Mouse (Mus musculus) forebrain, postnatal 0 days (tissue): Measurements from ENCODE around the gene Tnr. TPM values are rescaled to one million over a fixed set of nuclear protein-coding genes. Genes with fewer than 3 reads are reported as not detected.
A peak's percentile ranks its signal among the peaks of the same experiment; 100 is the strongest.

Experiments
- ATAC-seq: fragments of 200-750 bp; cut with Nextera tagmentation; 2 replicates; pipeline ENCODE4 v1.8.0; 2017; ENCODE audit warnings: mild to moderate bottlenecking, moderate library complexity
- DNase-seq: peaks from one replicate; pipeline ENCODE4 v3.0.0-alpha.2; 2015
- H3K27ac ChIP-seq: fragments of 300-500 bp; sonication (generic); 2 replicates; pipeline ENCODE4 v1.5.1; 2014; ENCODE audit warnings: low read depth, mild to moderate bottlenecking, antibody characterized with exemption, low read length, moderate library complexity, mixed read lengths
- H3K27me3 ChIP-seq: fragments of 300-500 bp; sonication (generic); 2 replicates; pipeline ENCODE4 v1.6.1; 2014; ENCODE audit warnings: mild to moderate bottlenecking, low read length, mixed read lengths; ENCODE audit not compliant: insufficient read depth
- H3K36me3 ChIP-seq: fragments of 300-500 bp; sonication (generic); 2 replicates; pipeline ENCODE4 v1.6.1; 2014; ENCODE audit warnings: mild to moderate bottlenecking, moderate library complexity; ENCODE audit not compliant: insufficient read depth
- H3K4me1 ChIP-seq: fragments of 300-500 bp; sonication (generic); 2 replicates; pipeline ENCODE4 v1.6.1; 2014; ENCODE audit warnings: antibody characterized with exemption; ENCODE audit not compliant: insufficient read depth
- H3K4me2 ChIP-seq: fragments of 300-500 bp; sonication (generic); 2 replicates; pipeline ENCODE4 v1.6.1; 2014; ENCODE audit warnings: low read depth, mild to moderate bottlenecking, moderate library complexity
- H3K4me3 ChIP-seq: fragments of 300-500 bp; sonication (generic); 2 replicates; pipeline ENCODE4 v1.5.1; 2014; ENCODE audit warnings: low read depth, low read length, mixed read lengths
- H3K9ac ChIP-seq: fragments of 300-500 bp; sonication (generic); 2 replicates; pipeline ENCODE4 v1.6.1; 2014; ENCODE audit warnings: mild to moderate bottlenecking
- H3K9me3 ChIP-seq: fragments of 300-500 bp; sonication (generic); 2 replicates; pipeline ENCODE4 v1.6.1; 2016; ENCODE audit warnings: low read length
- CTCF ChIP-seq: sonication (generic); IDR thresholded peaks from 2 replicates; pipeline ENCODE4 v1.5.1; 2016; ENCODE audit warnings: antibody characterized with exemption, control low read depth, low read depth
- WGBS: fragments of 180-500 bp; shearing (Covaris S2); extraction: QIAGEN DNeasy Blood & Tissue Kit; methylation state at CpG from one replicate; pipeline ENCODE4 v1.1.7; 2014; 5-methylcytosine and 5-hydroxymethylcytosine counted together
- polyA plus RNA-seq: library from polyadenylated mRNA; unstranded; fragments of >200 nt; fragmentation: Nextera tagmentation; extraction: Ambion mirVana; gene quantifications from 2 replicates; pipeline ENCODE4 v1.2.1, GENCODE M21; 2015
- total RNA-seq: library from RNA; depleted of rRNA; stranded (reverse); fragments of >200 nt; gene quantifications from 2 replicates; pipeline ENCODE4 v1.2.3, GENCODE M21; 2014

Gene Tnr
- total and polyA plus RNA-seq, 2 experiments from 2014 or later: 4.1 to 45.7 TPM

DNA sequence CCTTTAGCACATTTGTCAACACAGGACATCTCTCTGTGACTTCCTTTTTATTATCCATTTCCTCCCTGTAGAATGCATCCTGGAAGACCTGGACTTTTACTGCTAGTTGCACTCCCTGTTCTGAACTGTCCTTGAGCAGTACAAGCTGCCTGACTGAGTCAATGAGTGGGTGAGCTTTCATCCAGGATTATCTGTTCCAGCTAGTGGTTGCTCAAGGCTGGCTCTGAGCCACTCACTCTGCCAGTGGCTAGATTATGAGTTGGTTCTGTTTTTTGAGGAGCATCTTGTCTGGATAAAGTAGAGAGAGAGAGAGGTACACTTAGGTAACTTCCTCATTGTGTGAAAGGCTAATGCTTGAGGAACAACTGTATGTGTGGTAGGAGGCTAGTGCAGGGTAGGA is 14.0 kb downstream of the Tnr start:
- Histone ChIP-seq H3K9me3 (no peaks in the 10 kb centered on the region), H3K4me2 (no peak overlapping the region), H3K4me3 (no peak overlapping the region), H3K4me1 (no peaks in the 10 kb centered on the region), H3K27ac (0 out of 2 replicates have a peak overlapping the region, but pooled peaks have one; percentile 15), H3K36me3 (0 out of 2 replicates have a peak, but pooled peaks cover 3% of the 10 kb centered on the region), H3K27me3 (no peaks in the 10 kb centered on the region), H3K9ac (no peak overlapping the region)
- no peak for DNase-seq
- no peak for TF ChIP-seq CTCF
- no peak for ATAC-seq

DNA sequence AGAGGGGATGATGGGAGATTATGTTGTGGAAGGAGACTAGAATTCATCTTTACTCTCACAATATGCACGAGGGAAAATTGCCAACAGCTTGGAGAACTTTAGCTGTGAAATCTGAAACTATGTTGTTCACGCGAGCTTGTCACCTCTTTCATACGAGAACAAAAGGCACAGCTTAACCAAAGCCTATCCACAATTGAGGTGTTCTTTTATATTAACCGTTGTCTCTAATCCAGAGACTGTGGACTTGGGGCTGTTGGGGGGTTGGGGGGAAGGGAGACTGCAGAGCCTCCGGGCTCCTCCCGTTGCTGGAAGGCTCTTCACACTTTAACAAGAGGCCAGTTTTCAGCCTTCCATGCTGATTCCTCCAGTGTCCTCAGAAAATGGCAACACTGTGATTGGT is 14.5 kb downstream of the Tnr start:
- no peak for TF ChIP-seq CTCF
- no peaks in the 10 kb centered on the region for H3K27me3 ChIP-seq
- no peak overlapping the region for H3K9ac ChIP-seq
- H3K4me2 ChIP-seq: no peak overlapping the region
- DNase-seq (no peak), ATAC-seq (peak; percentile 25; the same call in 1 of the 2 replicates)
- 0 out of 2 replicates have a peak, but pooled peaks cover 3% of the 10 kb centered on the region for H3K36me3 ChIP-seq
- WGBS: 11% methylated on average over 7 of the region's 7 CpGs
- no peaks in the 10 kb centered on the region for H3K9me3 ChIP-seq
- no peaks in the 10 kb centered on the region for H3K4me1 ChIP-seq
- H3K4me3 ChIP-seq: no peak overlapping the region
- no peak overlapping the region for H3K27ac ChIP-seq

DNA sequence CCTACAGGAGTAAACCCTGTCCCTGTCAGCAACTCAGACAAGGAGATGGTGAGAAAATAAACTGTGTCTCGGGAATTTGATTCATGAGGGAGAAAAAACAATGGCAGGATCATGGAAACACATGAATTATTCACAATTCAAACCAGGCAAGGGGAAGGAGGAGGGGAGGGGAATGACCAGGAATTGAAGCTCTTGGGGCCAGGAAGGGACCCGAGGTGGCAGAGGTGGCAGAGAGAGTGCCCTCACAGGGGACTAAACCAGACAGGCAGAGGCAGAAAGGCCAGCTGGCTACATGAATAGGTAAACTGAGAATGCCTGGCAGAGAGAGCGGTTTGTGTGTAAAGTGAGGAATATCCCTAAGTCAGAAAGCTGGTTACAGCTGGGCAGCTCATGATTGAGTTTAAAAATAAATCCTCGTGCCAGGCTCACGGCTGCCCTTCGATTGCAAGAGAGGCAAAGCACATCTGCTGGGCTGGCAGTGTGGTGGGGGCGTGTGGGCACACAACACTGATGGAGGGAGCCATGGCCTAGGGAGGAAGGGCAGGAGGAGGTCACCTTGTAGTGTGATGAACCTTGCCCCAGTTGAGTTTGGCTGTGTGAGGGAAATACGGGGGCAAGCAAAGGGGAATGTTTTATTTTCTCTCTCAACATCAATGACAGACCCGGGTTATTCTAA is 22.0 kb downstream of the Tnr start:
- Histone ChIP-seq H3K4me3 (no peak overlapping the region), H3K4me1 (no peaks in the 10 kb centered on the region), H3K9me3 (no peaks in the 10 kb centered on the region), H3K9ac (no peak overlapping the region), H3K36me3 (no peaks in the 10 kb centered on the region), H3K27me3 (no peaks in the 10 kb centered on the region), H3K4me2 (no peak overlapping the region), H3K27ac (no peak overlapping the region)
- WGBS: 62% methylated on average over 9 of the region's 9 CpGs
- TF ChIP-seq CTCF: no peak
- DNase-seq: no peak
- peak; percentile 42; the same call in 1 of the 2 replicates for ATAC-seq

DNA sequence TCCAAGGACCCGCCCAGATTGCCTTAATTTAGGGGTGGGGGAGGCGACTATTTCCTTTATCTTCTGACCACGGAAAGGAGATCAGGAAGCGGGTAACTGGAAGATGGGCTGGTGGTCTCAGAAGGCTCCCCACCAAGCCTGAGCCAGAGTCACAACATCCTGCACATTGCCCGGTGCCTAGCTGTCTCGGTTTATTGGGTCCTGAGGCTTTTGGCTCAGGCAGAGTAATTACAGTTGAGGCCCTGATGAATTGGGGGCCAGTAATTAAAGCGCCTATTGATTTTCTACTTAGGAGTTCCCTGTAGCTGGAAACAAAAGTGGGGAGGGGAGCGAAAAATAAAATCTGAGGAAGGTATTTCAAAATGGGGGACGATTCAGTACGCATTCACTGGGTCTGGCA is 27.5 kb downstream of the Tnr start:
- H3K4me1 ChIP-seq: peaks cover 2% of the 10 kb centered on the region; the same call in 1 of the 2 replicates
- H3K9me3 ChIP-seq: no peaks in the 10 kb centered on the region
- DNase-seq (no peak), ATAC-seq (no peak)
- WGBS: 32% methylated on average over 10 of the region's 10 CpGs
- 0 out of 2 replicates have a peak overlapping the region, but pooled peaks have one; percentile 37 for H3K27ac ChIP-seq
- H3K9ac ChIP-seq: no peak overlapping the region
- no peaks in the 10 kb centered on the region for H3K36me3 ChIP-seq
- no peaks in the 10 kb centered on the region for H3K27me3 ChIP-seq
- H3K4me3 ChIP-seq: no peak overlapping the region
- no peak for TF ChIP-seq CTCF
- H3K4me2 ChIP-seq: no peak overlapping the region

DNA sequence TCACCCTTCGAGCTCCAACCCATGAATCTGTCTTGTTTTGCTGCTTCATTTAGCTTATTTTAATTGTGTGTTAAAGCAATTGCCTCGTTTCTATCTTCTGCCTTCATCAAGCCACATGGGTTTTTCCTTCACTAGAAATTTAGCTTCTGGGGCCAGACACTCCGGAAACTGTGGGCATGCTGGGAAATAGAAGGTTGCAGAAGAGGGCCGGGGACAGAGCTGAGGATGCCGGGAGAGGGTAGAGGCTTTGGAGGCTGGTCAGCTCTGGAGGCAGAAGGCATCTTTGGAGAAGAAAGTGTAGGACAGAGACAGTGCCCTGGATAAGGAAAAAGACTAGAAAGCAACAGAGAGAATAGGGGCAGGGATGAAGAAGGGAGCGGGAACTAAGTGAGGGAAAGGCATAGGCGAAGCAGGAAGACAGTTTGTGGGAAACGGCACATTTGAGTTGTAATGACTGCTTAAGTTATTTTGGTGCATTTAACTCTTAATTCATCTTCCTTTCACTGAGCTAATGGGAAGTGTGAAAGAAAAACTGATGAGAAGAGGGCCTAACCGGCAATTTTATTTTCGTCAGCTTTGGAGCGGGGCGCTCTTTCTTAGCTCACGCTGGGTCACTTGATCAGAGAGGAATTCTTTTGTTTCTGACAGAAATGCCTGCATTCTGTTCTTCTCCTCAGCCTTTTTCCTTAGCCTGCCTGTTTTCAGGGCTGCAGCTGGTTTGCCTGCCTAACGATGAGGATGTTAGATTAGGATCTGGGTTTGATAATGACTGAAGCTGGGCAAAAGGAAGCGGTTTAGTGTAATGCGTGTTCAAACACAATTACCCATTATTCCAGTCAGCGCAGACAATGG is 28.2 kb downstream of the Tnr start:
- Histone ChIP-seq H3K36me3 (no peaks in the 10 kb centered on the region), H3K4me2 (no peak overlapping the region; the same call in 1 of the 2 replicates), H3K27ac (peak overlapping the region; percentile 37), H3K4me1 (peaks cover 2% of the 10 kb centered on the region; the same call in 1 of the 2 replicates), H3K9ac (peak overlapping the region; percentile 25; the same call in 1 of the 2 replicates), H3K4me3 (no peak overlapping the region), H3K27me3 (no peaks in the 10 kb centered on the region), H3K9me3 (no peaks in the 10 kb centered on the region)
- no peak; the same call in 1 of the 2 replicates for TF ChIP-seq CTCF
- ATAC-seq (peak; percentile 77), DNase-seq (peak; percentile 70)
- WGBS: 13% methylated on average over 17 of the region's 17 CpGs

DNA sequence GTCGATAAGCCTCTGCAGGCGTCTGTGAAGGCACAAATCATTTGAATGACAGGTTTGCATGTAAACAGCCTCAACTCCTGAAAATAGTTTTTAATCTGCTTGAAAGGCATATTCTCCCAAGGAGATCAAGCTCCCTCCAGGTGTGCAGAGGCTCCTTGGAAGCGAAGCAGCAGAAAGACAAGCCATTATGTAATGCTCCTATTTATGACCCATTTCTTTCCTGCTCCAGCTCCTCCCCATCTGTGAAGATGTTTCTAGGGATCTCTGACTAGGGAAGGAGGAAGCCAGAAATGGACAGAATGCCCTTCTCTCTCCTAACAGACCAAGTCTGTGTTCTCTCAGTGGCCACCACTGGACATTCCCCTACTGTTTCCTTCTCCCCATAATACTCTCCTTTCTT is 38.0 kb downstream of the Tnr start:
- WGBS: 78% methylated on average over 3 of the region's 3 CpGs

DNA sequence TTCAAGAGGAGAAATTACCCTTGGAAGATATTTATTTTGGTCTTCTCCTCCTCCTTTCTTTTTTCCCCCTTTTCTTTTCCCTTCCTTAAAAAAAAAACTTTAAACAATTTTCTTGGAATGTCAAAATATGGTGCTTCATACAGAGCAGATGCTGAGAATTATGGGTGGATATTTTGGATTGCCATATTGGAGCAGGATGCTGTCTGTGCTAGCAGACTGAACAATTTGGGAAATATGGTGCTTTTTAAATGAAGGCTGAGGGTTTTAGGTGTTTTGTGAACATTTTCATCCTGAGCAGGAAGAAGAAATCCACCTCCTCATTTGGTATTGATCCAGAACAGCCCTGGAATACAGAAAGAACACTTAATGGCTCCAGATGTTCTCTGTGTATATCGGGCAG is 41.6 kb downstream of the Tnr start:
- 73% methylated on average over 1 of the region's 1 CpGs for WGBS
- 0 out of 2 replicates have a peak overlapping the region, but pooled peaks have one; percentile 40 for H3K27ac ChIP-seq
- H3K4me2 ChIP-seq: no peak overlapping the region
- H3K9me3 ChIP-seq: no peaks in the 10 kb centered on the region
- H3K36me3 ChIP-seq: no peaks in the 10 kb centered on the region
- no peaks in the 10 kb centered on the region for H3K27me3 ChIP-seq
- DNase-seq: no peak
- no peak overlapping the region for H3K9ac ChIP-seq
- ATAC-seq: peak; percentile 58; the same call in 1 of the 2 replicates
- TF ChIP-seq CTCF: no peak
- H3K4me3 ChIP-seq: no peak overlapping the region
- peaks cover 12% of the 10 kb centered on the region; the same call in 1 of the 2 replicates for H3K4me1 ChIP-seq

More for the DNA sequence above, 38.0 kb downstream of the Tnr start:
- Histone ChIP-seq H3K9ac (no peak overlapping the region), H3K27me3 (no peaks in the 10 kb centered on the region), H3K4me2 (no peak overlapping the region), H3K4me3 (no peak overlapping the region), H3K4me1 (no peaks in the 10 kb centered on the region), H3K27ac (no peak overlapping the region), H3K36me3 (no peaks in the 10 kb centered on the region), H3K9me3 (no peaks in the 10 kb centered on the region)
- ATAC-seq (no peak), DNase-seq (no peak)
- TF ChIP-seq CTCF: no peak
